Mouse (Mus musculus) lung, adult 2 months (tissue): Measurements from ENCODE around the gene Sult2a3. TPM values are rescaled to one million over a fixed set of nuclear protein-coding genes. Genes with fewer than 3 reads are reported as not detected.
"Not testable (repeated sequence)": the region's sequence is repeated elsewhere in the genome, so short reads cannot be mapped to it uniquely, and the experiment has no call there.

Experiments
- DNase-seq: peaks from one replicate; pipeline ENCODE4 v3.0.0; 2022
- H3K4me1 ChIP-seq: fragments of 200-500 bp; 2 replicates; pipeline ENCODE4 v1.6.1; 2011; ENCODE audit warnings: low read length; ENCODE audit not compliant: control insufficient read depth, insufficient read depth
- H3K4me3 ChIP-seq: fragments of 200-500 bp; replicated peaks from 2 replicates; pipeline ENCODE3; 2011; ENCODE audit warnings: low read depth, mild to moderate bottlenecking, control low read depth, low read length; ENCODE audit errors: extremely low read depth
- CTCF ChIP-seq: fragments of 200-500 bp; IDR thresholded peaks from 2 replicates; pipeline ENCODE4 v1.5.1; 2011; ENCODE audit warnings: mild to moderate bottlenecking, low read length, control low read depth; ENCODE audit not compliant: insufficient read depth
- POLR2A ChIP-seq: fragments of 200-500 bp; IDR thresholded peaks from 2 replicates; pipeline ENCODE4 v1.6.1; 2011; ENCODE audit warnings: low read depth, mild to moderate bottlenecking, control low read depth, low read length, borderline replicate concordance; ENCODE audit errors: extremely low read depth
- WGBS: fragments of 180-500 bp; shearing (Covaris S2); methylation state at CpG from one replicate; pipeline ENCODE4 v1.1.7; 2018; 5-methylcytosine and 5-hydroxymethylcytosine counted together
- polyA plus RNA-seq: library from polyadenylated mRNA; depleted of rRNA; stranded (reverse); fragments of >200 nt; gene quantifications from 2 replicates; pipeline ENCODE4 v1.2.3, GENCODE M21; 2012; rRNA removed

Gene Sult2a3
- not detected in 2 replicates for polyA plus RNA-seq

GRCm38 (mm10) chr7:14122944-14123343 is at the start of gene Sult2a3:
TSS of gene Sult2a3 (minus strand) at chr7:14123044.
- H3K4me3 ChIP-seq, result no peak within 1 kb of the TSS
- H3K4me1 ChIP-seq, result no peaks in the 10 kb centered on the region
- 86% methylated on average over 2 of the region's 2 CpGs for WGBS
- no peak for DNase-seq
- TF ChIP-seq CTCF (no peak), POLR2A (no peak)

GRCm38 (mm10) chr7:14120436-14120835 is 2.4 kb downstream of the Sult2a3 start:
- DNase-seq, result no peak
- TF ChIP-seq POLR2A (no peak), CTCF (no peak)
- 75% methylated on average over 2 of the region's 2 CpGs for WGBS
- H3K4me1 ChIP-seq, result no peaks in the 10 kb centered on the region
- no peak overlapping the region for H3K4me3 ChIP-seq

GRCm38 (mm10) chr7:14119865-14120264 is 3.0 kb downstream of the Sult2a3 start:
- not testable (repeated sequence) for H3K4me1 ChIP-seq
- 56% methylated on average over 3 of the region's 3 CpGs for WGBS

GRCm38 (mm10) chr7:14116761-14117160 is 6.1 kb downstream of the Sult2a3 start:
- no peak overlapping the region for H3K4me3 ChIP-seq
- DNase-seq, result no peak

More at GRCm38 (mm10) chr7:14119865-14120264, 3.0 kb downstream of the Sult2a3 start:
- DNase-seq, H3K4me3 ChIP-seq: not testable (repeated sequence)

GRCm38 (mm10) chr7:14114471-14114870 is 8.4 kb downstream of the Sult2a3 start:
- 49% methylated on average over 3 of the region's 3 CpGs for WGBS
- not testable (repeated sequence) for DNase-seq, H3K4me1 ChIP-seq, H3K4me3 ChIP-seq

More at GRCm38 (mm10) chr7:14116761-14117160, 6.1 kb downstream of the Sult2a3 start:
- H3K4me1 ChIP-seq, result no peaks in the 10 kb centered on the region
- 33% methylated on average over 1 of the region's 1 CpGs for WGBS
- TF ChIP-seq POLR2A (no peak), CTCF (no peak)

- H3K4me3 ChIP-seq, DNase-seq, H3K4me1 ChIP-seq: not testable (repeated sequence)
- 55% methylated on average over 1 of the region's 1 CpGs for WGBS
These were observed 75.0 kb downstream of the Sult2a3 start for GRCm38 (mm10) chr7:14047821-14048220.

- not testable (repeated sequence) for DNase-seq, H3K4me1 ChIP-seq, H3K4me3 ChIP-seq
These were observed 92.0 kb downstream of the Sult2a3 start for GRCm38 (mm10) chr7:14030831-14031230.

Other genes with a start within 250 kb of the Sult2a3 start
- not detected in 2 replicates for gene Sult2a4, start 133.4 kb downstream of the Sult2a3 start, polyA plus RNA-seq
- not detected in 2 replicates for gene Sult2a6, start 131.8 kb upstream of the Sult2a3 start, polyA plus RNA-seq
- not detected in 2 replicates for gene Obox8, start 210.5 kb upstream of the Sult2a3 start, polyA plus RNA-seq